Mouse (Mus musculus) small intestine, adult 2 months (tissue): ENCODE measurements around the gene Krtcap2.

Experiments
- CTCF ChIP-seq: fragments of 200-500 bp; IDR thresholded peaks from 2 replicates; pipeline ENCODE4 v1.5.1; 2012; ENCODE audit warnings: low read depth, mild to moderate bottlenecking, control low read depth, inconsistent platforms, low read length, moderate library complexity, mixed read lengths; ENCODE audit not compliant: insufficient replicate concordance, insufficient read length; ENCODE audit errors: extremely low read depth
- POLR2A ChIP-seq: fragments of 200-500 bp; IDR thresholded peaks from 2 replicates; pipeline ENCODE4 v1.6.1; 2012; ENCODE audit warnings: low read depth, mild to moderate bottlenecking, control low read depth, inconsistent platforms, low read length, moderate library complexity

GRCm38 (mm10) chr3:89245688-89246171 lies at the start of gene Krtcap2:
- TF ChIP-seq CTCF (no peak; the same call in 1 of the 2 replicates), POLR2A (no peak)
